Mouse (Mus musculus): ENCODE measurements around the gene Babam2. TPM values are rescaled to one million over a fixed set of nuclear protein-coding genes. Genes with fewer than 3 reads are reported as not detected.

Gene Babam2
- total and polyA plus RNA-seq, 2 experiments from 2014 or later = 31.2 to 66.2 TPM

DNA sequence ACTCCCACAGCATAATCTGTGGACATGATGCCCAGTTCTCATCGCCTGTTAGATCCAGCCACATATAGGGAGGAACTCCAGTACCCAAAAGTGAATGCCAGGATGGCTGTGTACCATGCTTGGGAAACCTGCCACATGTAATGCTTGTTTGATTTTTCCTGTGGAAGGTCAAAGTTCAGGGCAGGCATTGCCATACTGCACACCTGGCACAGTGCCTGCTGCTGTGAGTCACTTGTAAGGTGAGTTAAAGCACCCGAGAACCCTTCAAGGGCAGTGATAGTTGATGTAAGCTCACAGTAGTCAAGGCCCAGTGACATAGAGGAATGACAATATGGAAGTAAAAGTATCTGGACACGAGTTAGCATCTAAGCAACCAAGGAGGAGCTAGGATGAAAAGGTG lies 126.2 kb downstream of the Babam2 start:
- no peak overlapping the region for H3K4me2 ChIP-seq (ENCODE audit: low read depth, low read length)
- no peaks in the 10 kb centered on the region for H3K9me3 ChIP-seq (ENCODE audit: low read length)
- 82% methylated on average over 3 of the region's 3 CpGs for WGBS
- no peak for ATAC-seq
- no peak overlapping the region for H3K27ac ChIP-seq
- H3K36me3 ChIP-seq (ENCODE audit: insufficient read depth, low read length) = no peaks in the 10 kb centered on the region
- H3K9ac ChIP-seq (replicated peaks; ENCODE audit: low read length) = no peak overlapping the region
- H3K27me3 ChIP-seq (ENCODE audit: insufficient read depth, low read length) = no peaks in the 10 kb centered on the region
- H3K4me3 ChIP-seq (ENCODE audit: low read length) = no peak overlapping the region
- TF ChIP-seq CTCF (IDR thresholded peaks at IDR 0.05; ENCODE audit: low read depth) = no peak
- no peak for DNase-seq (ENCODE audit: low spot score)
- H3K4me1 ChIP-seq (ENCODE audit: insufficient read depth, low read length) = no peaks in the 10 kb centered on the region

DNA sequence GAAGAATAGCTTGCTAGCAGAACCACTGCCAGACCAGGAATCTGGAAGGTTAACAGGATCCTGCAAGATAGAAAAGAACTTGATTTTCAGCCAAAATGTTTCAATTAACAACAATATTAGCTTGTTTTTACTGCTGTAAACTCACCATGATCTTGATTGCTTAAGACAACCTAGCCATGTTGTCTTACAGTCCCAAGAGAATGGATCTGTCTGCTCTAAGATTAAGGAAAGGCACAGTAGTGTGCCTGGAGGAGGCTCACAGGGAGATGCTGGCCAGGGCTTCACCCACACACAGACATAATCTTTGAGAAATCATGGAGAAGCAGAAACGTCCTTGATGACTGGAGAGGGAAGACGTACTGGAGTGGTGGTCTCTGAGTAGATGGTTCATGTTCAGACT lies 126.6 kb downstream of the Babam2 start:
- H3K4me3 ChIP-seq (ENCODE audit: low read length) = no peak overlapping the region
- H3K4me2 ChIP-seq (ENCODE audit: low read depth, low read length) = no peak overlapping the region
- no peak for DNase-seq (ENCODE audit: low spot score)
- ATAC-seq = no peak
- no peak overlapping the region for H3K9ac ChIP-seq (replicated peaks; ENCODE audit: low read length)
- H3K27ac ChIP-seq = no peak overlapping the region
- H3K4me1 ChIP-seq (ENCODE audit: insufficient read depth, low read length) = no peaks in the 10 kb centered on the region
- 88% methylated on average over 2 of the region's 2 CpGs for WGBS
- H3K9me3 ChIP-seq (ENCODE audit: low read length) = no peaks in the 10 kb centered on the region
- no peak for TF ChIP-seq CTCF (IDR thresholded peaks at IDR 0.05; ENCODE audit: low read depth)
- H3K27me3 ChIP-seq (ENCODE audit: insufficient read depth, low read length) = no peaks in the 10 kb centered on the region
- no peaks in the 10 kb centered on the region for H3K36me3 ChIP-seq (ENCODE audit: insufficient read depth, low read length)

DNA sequence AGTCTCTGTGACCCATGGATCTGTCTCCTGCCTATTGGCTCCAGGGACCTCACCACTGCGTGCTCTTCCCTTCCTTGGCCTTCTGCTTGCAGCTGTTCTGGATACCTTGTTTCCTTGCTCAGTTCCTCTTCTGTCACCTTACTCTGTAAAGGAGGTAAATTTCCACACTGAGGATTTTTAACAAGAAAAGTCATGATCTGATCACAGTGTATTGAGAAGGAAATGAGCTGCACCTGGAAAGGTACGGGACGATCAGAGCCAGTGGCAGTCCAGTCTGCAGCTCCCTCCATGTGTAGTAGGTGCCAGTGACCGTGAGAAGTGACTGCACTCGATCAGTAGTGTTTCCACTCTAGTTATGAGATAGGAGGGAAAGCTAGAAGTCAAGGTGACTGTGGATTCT lies 129.8 kb downstream of the Babam2 start:
- Histone ChIP-seq H3K9me3 (ENCODE audit: low read length) (no peaks in the 10 kb centered on the region), H3K27me3 (ENCODE audit: insufficient read depth, low read length) (no peaks in the 10 kb centered on the region), H3K4me2 (ENCODE audit: low read depth, low read length) (no peak overlapping the region), H3K9ac (replicated peaks; ENCODE audit: low read length) (no peak overlapping the region), H3K36me3 (ENCODE audit: insufficient read depth, low read length) (no peaks in the 10 kb centered on the region), H3K4me1 (ENCODE audit: insufficient read depth, low read length) (no peaks in the 10 kb centered on the region), H3K4me3 (ENCODE audit: low read length) (no peak overlapping the region), H3K27ac (no peak overlapping the region)
- 90% methylated on average over 5 of the region's 5 CpGs for WGBS
- no peak for TF ChIP-seq CTCF (IDR thresholded peaks at IDR 0.05; ENCODE audit: low read depth)
- ATAC-seq = no peak
- no peak for DNase-seq (ENCODE audit: low spot score)

DNA sequence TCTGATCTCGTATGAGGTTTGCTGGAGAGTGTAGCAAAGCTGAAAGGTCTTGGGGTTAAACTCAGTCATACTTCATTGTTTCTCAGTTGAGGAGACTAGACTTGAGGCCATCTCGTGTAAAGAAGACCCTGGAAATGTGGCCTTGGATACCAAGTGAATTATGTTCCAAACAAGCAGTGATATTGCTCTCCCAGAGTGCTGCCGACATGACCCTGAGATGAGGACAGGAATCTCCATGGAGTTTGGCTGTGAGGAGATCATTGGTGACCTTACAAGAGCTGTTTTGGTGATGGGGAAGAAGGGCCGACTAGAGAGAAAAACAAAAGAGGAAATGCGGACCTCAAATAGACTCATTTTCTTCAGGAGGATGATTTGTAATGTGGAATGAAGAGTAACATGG lies 130.4 kb downstream of the Babam2 start:
- TF ChIP-seq CTCF (IDR thresholded peaks at IDR 0.05; ENCODE audit: low read depth) = no peak

DNA sequence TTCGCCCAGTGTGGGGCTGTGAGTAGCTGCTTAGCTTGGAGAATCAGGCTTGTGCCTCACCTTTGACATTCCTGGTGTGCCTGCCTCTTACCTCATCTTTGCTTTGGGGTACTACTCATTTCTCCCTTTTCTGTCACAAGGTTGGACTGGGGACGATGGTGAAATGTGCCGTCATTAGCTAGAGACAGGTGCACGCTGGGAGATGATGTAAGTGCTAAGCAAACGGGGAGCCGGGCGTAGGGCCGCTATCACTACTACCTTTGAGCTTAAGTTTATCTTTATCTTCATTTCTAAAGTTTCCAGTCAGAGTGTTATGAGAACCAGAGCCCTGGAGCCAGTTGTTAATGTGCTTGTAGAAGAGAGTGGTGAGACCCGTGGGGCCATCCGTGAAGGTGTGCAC lies 131.3 kb downstream of the Babam2 start:
- Histone ChIP-seq H3K4me1 (ENCODE audit: insufficient read depth, low read length) (no peaks in the 10 kb centered on the region), H3K36me3 (ENCODE audit: insufficient read depth, low read length) (no peaks in the 10 kb centered on the region), H3K27ac (no peak overlapping the region), H3K27me3 (ENCODE audit: insufficient read depth, low read length) (no peaks in the 10 kb centered on the region), H3K4me2 (ENCODE audit: low read depth, low read length) (no peak overlapping the region), H3K4me3 (ENCODE audit: low read length) (no peak overlapping the region), H3K9me3 (ENCODE audit: low read length) (no peaks in the 10 kb centered on the region), H3K9ac (replicated peaks; ENCODE audit: low read length) (no peak overlapping the region)
- no peak for ATAC-seq
- no peak for DNase-seq (ENCODE audit: low spot score)
- no peak for TF ChIP-seq CTCF (IDR thresholded peaks at IDR 0.05; ENCODE audit: low read depth)
- WGBS = 96% methylated on average over 10 of the region's 10 CpGs

More for the DNA sequence above, 130.4 kb downstream of the Babam2 start:
- no peak for DNase-seq (ENCODE audit: low spot score)
- H3K9ac ChIP-seq (replicated peaks; ENCODE audit: low read length) = no peak overlapping the region
- H3K9me3 ChIP-seq (ENCODE audit: low read length) = no peaks in the 10 kb centered on the region
- H3K36me3 ChIP-seq (ENCODE audit: insufficient read depth, low read length) = no peaks in the 10 kb centered on the region
- H3K4me3 ChIP-seq (ENCODE audit: low read length) = no peak overlapping the region
- H3K4me2 ChIP-seq (ENCODE audit: low read depth, low read length) = no peak overlapping the region
- H3K4me1 ChIP-seq (ENCODE audit: insufficient read depth, low read length) = no peaks in the 10 kb centered on the region
- 87% methylated on average over 5 of the region's 5 CpGs for WGBS
- ATAC-seq = no peak
- no peaks in the 10 kb centered on the region for H3K27me3 ChIP-seq (ENCODE audit: insufficient read depth, low read length)
- no peak overlapping the region for H3K27ac ChIP-seq

DNA sequence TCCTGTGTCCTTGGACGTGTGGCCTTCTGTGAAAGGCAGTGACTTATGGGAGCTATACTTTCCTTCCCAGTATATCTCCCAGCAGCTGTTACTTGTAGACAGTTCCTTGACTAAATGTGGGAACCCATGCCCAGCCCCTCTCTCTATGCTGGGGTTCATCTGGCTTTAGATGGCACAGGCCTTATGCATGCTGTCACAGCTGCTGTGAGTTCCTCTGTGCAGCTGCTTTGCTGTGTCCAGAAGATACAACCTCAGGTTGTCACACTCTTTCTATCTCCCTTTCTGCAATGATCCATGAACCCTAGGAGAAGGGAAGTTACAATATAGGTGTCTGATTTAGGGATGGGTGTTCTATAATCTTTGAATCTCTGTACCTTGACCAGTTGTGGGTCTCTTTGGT lies 132.1 kb downstream of the Babam2 start:
- 69% methylated on average over 1 of the region's 1 CpGs for WGBS
- no peak for DNase-seq (ENCODE audit: low spot score)
- no peak for ATAC-seq
- Histone ChIP-seq H3K36me3 (ENCODE audit: insufficient read depth, low read length) (no peaks in the 10 kb centered on the region), H3K27me3 (ENCODE audit: insufficient read depth, low read length) (no peaks in the 10 kb centered on the region), H3K9ac (replicated peaks; ENCODE audit: low read length) (no peak overlapping the region), H3K4me2 (ENCODE audit: low read depth, low read length) (no peak overlapping the region), H3K9me3 (ENCODE audit: low read length) (no peaks in the 10 kb centered on the region; the same call in 1 of the 2 replicates), H3K4me3 (ENCODE audit: low read length) (no peak overlapping the region), H3K4me1 (ENCODE audit: insufficient read depth, low read length) (no peaks in the 10 kb centered on the region), H3K27ac (no peak overlapping the region)
- no peak for TF ChIP-seq CTCF (IDR thresholded peaks at IDR 0.05; ENCODE audit: low read depth)

DNA sequence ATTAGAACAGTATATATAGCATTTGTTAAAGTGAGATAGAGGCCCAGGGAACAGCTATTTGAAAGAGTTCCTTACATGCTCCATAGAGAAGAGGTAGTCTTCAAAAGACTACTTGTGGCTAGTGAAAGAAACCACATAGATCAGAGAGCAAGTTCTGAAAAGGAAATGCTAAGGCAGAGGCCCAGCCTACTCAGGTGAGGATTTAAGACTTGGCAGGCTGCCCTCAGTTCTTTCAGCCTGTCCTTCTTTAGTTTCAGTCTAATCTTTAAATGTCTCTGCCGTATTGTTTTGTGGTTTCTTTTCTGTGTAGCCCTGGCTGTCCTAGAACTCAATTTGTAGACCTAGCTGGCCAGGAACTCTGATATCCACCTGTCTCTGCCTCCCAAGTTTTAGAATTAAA lies 134.1 kb downstream of the Babam2 start:
- WGBS = 83% methylated on average over 1 of the region's 1 CpGs
- Histone ChIP-seq H3K4me1 (ENCODE audit: insufficient read depth, low read length) (no peaks in the 10 kb centered on the region), H3K27ac (no peak overlapping the region), H3K27me3 (ENCODE audit: insufficient read depth, low read length) (no peaks in the 10 kb centered on the region), H3K9ac (replicated peaks; ENCODE audit: low read length) (no peak overlapping the region), H3K4me2 (ENCODE audit: low read depth, low read length) (no peak overlapping the region), H3K9me3 (ENCODE audit: low read length) (no peaks in the 10 kb centered on the region; the same call in 1 of the 2 replicates), H3K4me3 (ENCODE audit: low read length) (no peak overlapping the region), H3K36me3 (ENCODE audit: insufficient read depth, low read length) (no peaks in the 10 kb centered on the region)
- no peak for DNase-seq (ENCODE audit: low spot score)
- no peak for ATAC-seq
- TF ChIP-seq CTCF (IDR thresholded peaks at IDR 0.05; ENCODE audit: low read depth) = no peak
